Mouse (Mus musculus): Measurements from ENCODE around the gene Ferd3l. TPM values are rescaled to one million over a fixed set of nuclear protein-coding genes. Genes with fewer than 3 reads are reported as not detected.

Ferd3l gene
- polyA plus RNA-seq, 1 experiment from 2014 or later: not detected

Other genes starting within 250 kb of the Ferd3l start
- 0.05 and 0.06 TPM in 2 replicates for gene Twist1, start 29.2 kb downstream of the Ferd3l start, polyA plus RNA-seq (2015; fragmentation: Nextera tagmentation; extraction: Ambion mirVana)

Measured in liver, embryonic 16.5 days (tissue).